Mouse (Mus musculus) myocyte (in vitro differentiated cells): ENCODE results near the gene Mfap2. TPM values are rescaled to one million over a fixed set of nuclear protein-coding genes. Genes with fewer than 3 reads are reported as not detected.

Source experiments
- H3K27me3 ChIP-seq: one replicate; pipeline ENCODE4 v1.6.1; 2011; ENCODE audit not compliant: control insufficient read depth, insufficient read depth, insufficient read length
- H3K36me3 ChIP-seq: one replicate; pipeline ENCODE4 v1.6.1; 2011; ENCODE audit not compliant: control insufficient read depth, insufficient read depth
- H3K4me2 ChIP-seq: one replicate; pipeline ENCODE4 v1.6.1; 2011; ENCODE audit warnings: low read depth, control low read depth
- H3K4me3 ChIP-seq: one replicate; pipeline ENCODE4 v1.5.1; 2011; ENCODE audit warnings: mild to moderate bottlenecking, control low read depth, moderate library complexity
- H3K79me2 ChIP-seq: one replicate; pipeline ENCODE4 v1.6.1; 2011; ENCODE audit not compliant: control insufficient read depth, insufficient read depth
- H3ac ChIP-seq: one replicate; pipeline ENCODE4 v1.6.1; 2011; ENCODE audit not compliant: control insufficient read depth, insufficient read length
- CEBPB ChIP-seq: IDR thresholded peaks from 2 replicates; pipeline ENCODE4 v1.6.1; 2011; ENCODE audit warnings: mild to moderate bottlenecking, moderate library complexity; ENCODE audit not compliant: poor library complexity, insufficient read depth, severe bottlenecking
- E2F4 ChIP-seq: IDR thresholded peaks from one replicate; pipeline ENCODE4 v1.6.1; 2011; ENCODE audit warnings: mild to moderate bottlenecking, control low read depth, moderate library complexity; ENCODE audit not compliant: insufficient read depth
- MAX ChIP-seq: IDR thresholded peaks from one replicate; pipeline ENCODE4 v1.6.1; 2011; ENCODE audit warnings: low read depth, mild to moderate bottlenecking, control low read depth
- MYOD1 ChIP-seq, 3 experiments: IDR thresholded peaks; one replicate each; pipeline ENCODE4 v1.6.1; 2011; ENCODE audit warnings: control low read depth in 2 of 3, low read depth in 2 of 3, mild to moderate bottlenecking in 2 of 3, moderate library complexity in 1 of 3; ENCODE audit not compliant: insufficient read length in 2 of 3, control insufficient read depth in 1 of 3
- MYOG ChIP-seq, 3 experiments: IDR thresholded peaks; one replicate each; pipeline ENCODE4 v1.6.1; 2011; ENCODE audit warnings: control low read depth in 2 of 3, low read depth in 2 of 3, mild to moderate bottlenecking in 2 of 3; ENCODE audit not compliant: insufficient read length in 2 of 3, control insufficient read depth in 1 of 3, insufficient read depth in 1 of 3
- POLR2A ChIP-seq: IDR thresholded peaks from one replicate; pipeline ENCODE4 v1.6.1; 2011; ENCODE audit warnings: low read depth, mild to moderate bottlenecking, control low read depth, moderate library complexity; ENCODE audit not compliant: insufficient read length
- POLR2AphosphoS2 ChIP-seq: IDR thresholded peaks from one replicate; pipeline ENCODE4 v1.6.1; 2011; ENCODE audit warnings: low read depth, control low read depth; ENCODE audit not compliant: insufficient read length
- REST ChIP-seq: IDR thresholded peaks from one replicate; pipeline ENCODE4 v1.6.1; 2011; ENCODE audit warnings: mild to moderate bottlenecking, control low read depth, moderate library complexity; ENCODE audit not compliant: insufficient read depth, insufficient read length
- SRF ChIP-seq: IDR thresholded peaks from one replicate; pipeline ENCODE4 v1.6.1; 2011; ENCODE audit warnings: low read depth; ENCODE audit not compliant: control insufficient read depth, insufficient read length
- TCF12 ChIP-seq: IDR thresholded peaks from one replicate; pipeline ENCODE4 v1.6.1; 2011; ENCODE audit warnings: mild to moderate bottlenecking, control low read depth; ENCODE audit not compliant: poor library complexity, insufficient read depth, severe bottlenecking
- TCF3 ChIP-seq: IDR thresholded peaks from one replicate; pipeline ENCODE4 v1.6.1; 2011; ENCODE audit warnings: low read depth, control low read depth; ENCODE audit not compliant: insufficient read length
- USF1 ChIP-seq: IDR thresholded peaks from one replicate; pipeline ENCODE4 v1.6.1; 2011; ENCODE audit warnings: low read depth, mild to moderate bottlenecking, control low read depth, moderate library complexity
- polyA plus RNA-seq: library from polyadenylated mRNA; unstranded; fragments of >200 nt; fragmentation: generic; extraction: Trizol; gene quantifications from one replicate; pipeline ENCODE4 v1.2.1, GENCODE M21; 2012; ENCODE audit warnings: missing spikeins

Gene Mfap2
- polyA plus RNA-seq, 1 experiment = 0.53 TPM

- no peaks in the 10 kb centered on the region for H3K79me2 ChIP-seq
- no peak overlapping the region for H3ac ChIP-seq
- no peaks in the 10 kb centered on the region for H3K36me3 ChIP-seq
- H3K4me2 ChIP-seq = no peak overlapping the region
- TF ChIP-seq MAX (no peak), USF1 (no peak), REST (no peak), TCF12 (no peak), MYOG (IDR thresholded peaks at IDR 0.05; ENCODE audit: control insufficient read depth in 1 of 3, insufficient read depth in 1 of 3, insufficient read length in 2 of 3, low read depth in 2 of 3) (no peak), CEBPB (no peak), MYOD1 (IDR thresholded peaks at IDR 0.05; ENCODE audit: control insufficient read depth in 1 of 3, insufficient read length in 2 of 3, low read depth in 2 of 3) (no peak), POLR2A (no peak), SRF (no peak), TCF3 (no peak), E2F4 (no peak), POLR2AphosphoS2 (no peak)
- H3K4me3 ChIP-seq = no peak overlapping the region
- H3K27me3 ChIP-seq = no peaks in the 10 kb centered on the region
These were observed 6.1 kb downstream of the Mfap2 start for GRCm38 (mm10) chr4:141016311-141016710.

- no peak overlapping the region for H3K4me2 ChIP-seq
- H3ac ChIP-seq = no peak overlapping the region
- TF ChIP-seq POLR2AphosphoS2 (no peak), TCF12 (no peak), E2F4 (no peak), TCF3 (no peak)
- no peak overlapping the region for H3K4me3 ChIP-seq
- no peaks in the 10 kb centered on the region for H3K27me3 ChIP-seq
- H3K36me3 ChIP-seq = no peaks in the 10 kb centered on the region
- no peaks in the 10 kb centered on the region for H3K79me2 ChIP-seq
These were observed 7.6 kb downstream of the Mfap2 start for GRCm38 (mm10) chr4:141017657-141018436.

- TF ChIP-seq POLR2A (no peak), TCF3 (no peak), REST (no peak), SRF (no peak), USF1 (no peak), CEBPB (no peak), MAX (no peak), MYOG (IDR thresholded peaks at IDR 0.05; ENCODE audit: control insufficient read depth in 1 of 3, insufficient read depth in 1 of 3, insufficient read length in 2 of 3, low read depth in 2 of 3) (no peak), MYOD1 (IDR thresholded peaks at IDR 0.05; ENCODE audit: control insufficient read depth in 1 of 3, insufficient read length in 2 of 3, low read depth in 2 of 3) (no peak), TCF12 (no peak), POLR2AphosphoS2 (no peak), E2F4 (no peak)
- no peaks in the 10 kb centered on the region for H3K36me3 ChIP-seq
- H3K4me3 ChIP-seq = no peak overlapping the region
- H3K79me2 ChIP-seq = no peaks in the 10 kb centered on the region
- no peaks in the 10 kb centered on the region for H3K27me3 ChIP-seq
- no peak overlapping the region for H3K4me2 ChIP-seq
- H3ac ChIP-seq = no peak overlapping the region
These were observed 10.0 kb downstream of the Mfap2 start for GRCm38 (mm10) chr4:141020220-141020619.

GRCm38 (mm10) chr4:141020811-141021613 is 10.8 kb downstream of the Mfap2 start:
- TF ChIP-seq POLR2A (no peak), MAX (no peak), MYOG (IDR thresholded peaks at IDR 0.05; ENCODE audit: control insufficient read depth in 1 of 3, insufficient read depth in 1 of 3, insufficient read length in 2 of 3, low read depth in 2 of 3) (no peak), TCF3 (no peak), CEBPB (no peak), SRF (no peak), E2F4 (no peak), MYOD1 (IDR thresholded peaks at IDR 0.05; ENCODE audit: control insufficient read depth in 1 of 3, insufficient read length in 2 of 3, low read depth in 2 of 3) (no peak)
- Histone ChIP-seq H3K4me2 (no peak overlapping the region), H3K4me3 (no peak overlapping the region), H3K79me2 (no peaks in the 10 kb centered on the region), H3K27me3 (no peaks in the 10 kb centered on the region), H3K36me3 (no peaks in the 10 kb centered on the region), H3ac (no peak overlapping the region)

GRCm38 (mm10) chr4:141021614-141021929 is 11.4 kb downstream of the Mfap2 start:
- Histone ChIP-seq H3K79me2 (no peaks in the 10 kb centered on the region), H3ac (no peak overlapping the region), H3K27me3 (no peaks in the 10 kb centered on the region), H3K4me3 (no peak overlapping the region), H3K4me2 (no peak overlapping the region), H3K36me3 (no peaks in the 10 kb centered on the region)
- TF ChIP-seq MYOD1 (IDR thresholded peaks at IDR 0.05; ENCODE audit: control insufficient read depth in 1 of 3, insufficient read length in 2 of 3, low read depth in 2 of 3) = no peak
- TF ChIP-seq REST = no peak
- no peak for TF ChIP-seq POLR2AphosphoS2
- TF ChIP-seq CEBPB = no peak
- TF ChIP-seq E2F4 = no peak
- no peak for TF ChIP-seq USF1
- no peak for TF ChIP-seq TCF12
- TF ChIP-seq POLR2A = no peak
- no peak for TF ChIP-seq MYOG (IDR thresholded peaks at IDR 0.05; ENCODE audit: control insufficient read depth in 1 of 3, insufficient read depth in 1 of 3, insufficient read length in 2 of 3, low read depth in 2 of 3)
- TF ChIP-seq TCF3 = no peak
- TF ChIP-seq MAX = no peak
- TF ChIP-seq SRF = no peak
